Mouse (Mus musculus) lung, postnatal 0 days (tissue): ENCODE data around the gene Prdx1.

ENCODE experiments used
- CTCF ChIP-seq: IDR thresholded peaks from 2 replicates; pipeline ENCODE4 v1.5.1; 2016; ENCODE audit warnings: antibody characterized with exemption, mild to moderate bottlenecking
- EP300 ChIP-seq: IDR thresholded peaks from 2 replicates; pipeline ENCODE4 v1.6.1; 2016; ENCODE audit warnings: antibody characterized with exemption, mild to moderate bottlenecking, control low read depth

DNA sequence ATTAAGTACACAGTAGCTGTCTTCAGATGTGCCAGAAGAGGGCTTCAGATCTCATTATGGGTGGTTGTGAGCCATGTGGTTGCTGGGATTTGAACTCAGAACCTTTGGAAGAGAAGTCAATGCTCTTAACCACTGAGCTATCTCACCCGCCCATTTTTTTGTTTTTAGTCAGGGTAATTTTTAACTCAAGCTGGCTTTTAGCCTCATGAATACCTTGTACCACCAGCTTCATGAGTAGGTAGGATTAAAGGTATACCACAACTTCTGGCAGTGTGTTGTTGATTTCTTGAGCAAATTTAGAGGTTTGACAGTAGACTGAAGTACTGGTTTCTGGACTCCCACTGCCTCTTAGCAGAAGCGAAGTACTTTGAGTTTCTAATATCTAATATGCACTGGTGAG is 6.8 kb downstream of the Prdx1 start:
- TF ChIP-seq CTCF (no peak), EP300 (no peak)
